Mouse (Mus musculus) liver, embryonic 14.5 days (tissue): ENCODE data around the gene Ptprt.

Source experiments
- CTCF ChIP-seq: IDR thresholded peaks from 2 replicates; pipeline ENCODE4 v1.5.1; 2016; ENCODE audit warnings: antibody characterized with exemption, low read depth, control low read depth
- EP300 ChIP-seq: IDR thresholded peaks from 2 replicates; pipeline ENCODE4 v1.6.1; 2016; ENCODE audit warnings: antibody characterized with exemption, low read depth

DNA sequence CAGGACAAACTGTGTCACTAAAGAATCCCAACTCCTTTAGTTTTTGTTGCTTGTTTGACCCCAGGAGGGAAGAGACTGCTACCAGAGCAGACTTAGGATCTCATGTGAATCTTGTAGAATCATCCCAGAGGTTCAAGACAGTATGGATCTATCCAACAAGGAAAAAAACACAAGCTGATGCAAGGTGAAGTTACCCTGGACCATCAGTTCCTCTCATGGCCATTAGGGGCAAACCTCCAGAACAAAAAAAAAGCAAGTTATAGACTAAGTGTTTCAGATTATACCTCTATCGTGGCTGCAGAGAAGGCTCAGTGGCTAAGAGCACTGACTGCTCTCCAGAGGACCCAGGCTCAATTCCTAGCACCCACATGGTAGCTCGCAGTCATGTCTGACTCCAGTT, 88.1 kb downstream of the Ptprt start:
- TF ChIP-seq EP300 (no peak), CTCF (no peak)
